Mouse (Mus musculus) kidney, embryonic 16.5 days (tissue): ENCODE data around the gene Ovol1. TPM values are rescaled to one million over a fixed set of nuclear protein-coding genes. Genes with fewer than 3 reads are reported as not detected.

ENCODE experiments used
- ATAC-seq: fragments of 200-750 bp; cut with Nextera tagmentation; 2 replicates; pipeline ENCODE4 v1.8.0; 2017; ENCODE audit warnings: moderate TSS enrichment; ENCODE audit not compliant: low FRiP score, low TSS enrichment
- H3K27ac ChIP-seq: fragments of 300-500 bp; sonication (generic); 2 replicates; pipeline ENCODE4 v1.5.1; 2014; ENCODE audit warnings: low read length
- H3K27me3 ChIP-seq: fragments of 300-500 bp; sonication (generic); 2 replicates; pipeline ENCODE4 v1.6.1; 2014; ENCODE audit warnings: low read length, control low read depth, mixed read lengths; ENCODE audit not compliant: insufficient read depth
- H3K36me3 ChIP-seq: fragments of 300-500 bp; sonication (generic); 2 replicates; pipeline ENCODE4 v1.6.1; 2014; ENCODE audit warnings: low read length, control low read depth, mixed read lengths; ENCODE audit not compliant: insufficient read depth
- H3K4me1 ChIP-seq: fragments of 300-500 bp; sonication (generic); 2 replicates; pipeline ENCODE4 v1.6.1; 2014; ENCODE audit warnings: low read length, control low read depth, mixed read lengths; ENCODE audit not compliant: insufficient read depth
- H3K4me2 ChIP-seq: fragments of 300-500 bp; sonication (generic); replicated peaks from 2 replicates; pipeline ENCODE4 v1.6.1; 2014; ENCODE audit warnings: low read depth, low read length
- H3K4me3 ChIP-seq: fragments of 300-500 bp; sonication (generic); 2 replicates; pipeline ENCODE4 v1.5.1; 2014; ENCODE audit warnings: mild to moderate bottlenecking, low read length
- H3K9ac ChIP-seq: fragments of 300-500 bp; sonication (generic); replicated peaks from 2 replicates; pipeline ENCODE4 v1.6.1; 2014; ENCODE audit warnings: low read length
- H3K9me3 ChIP-seq: fragments of 300-500 bp; sonication (generic); 2 replicates; pipeline ENCODE4 v1.6.1; 2016; ENCODE audit warnings: low read length, control low read depth
- WGBS: fragments of 180-500 bp; shearing (Covaris S2); extraction: QIAGEN DNeasy Blood & Tissue Kit; methylation state at CpG from one replicate; pipeline ENCODE4 v1.1.7; 2014; 5-methylcytosine and 5-hydroxymethylcytosine counted together
- polyA plus RNA-seq: library from polyadenylated mRNA; unstranded; fragments of >200 nt; fragmentation: Nextera tagmentation; extraction: Ambion mirVana; gene quantifications from 2 replicates; pipeline ENCODE4 v1.2.1, GENCODE M21; 2015

Gene Ovol1
- polyA plus RNA-seq, 1 experiment from 2014 or later: 17.2 TPM

GRCm38 (mm10) chr19:5511074-5511632 is 49.3 kb downstream of the Ovol1 start:
- no peak overlapping the region for H3K27ac ChIP-seq
- H3K4me1 ChIP-seq: peaks cover 22% of the 10 kb centered on the region
- ATAC-seq: peak; percentile 49
- WGBS: 48% methylated on average over 15 of the region's 15 CpGs
- H3K9me3 ChIP-seq: no peaks in the 10 kb centered on the region; the same call in none of the 2 replicates
- peak overlapping the region; percentile 48 for H3K4me3 ChIP-seq
- peak overlapping the region; percentile 75 for H3K9ac ChIP-seq
- no peaks in the 10 kb centered on the region for H3K36me3 ChIP-seq
- peak overlapping the region; percentile 71 for H3K4me2 ChIP-seq
- H3K27me3 ChIP-seq: no peaks in the 10 kb centered on the region

DNA sequence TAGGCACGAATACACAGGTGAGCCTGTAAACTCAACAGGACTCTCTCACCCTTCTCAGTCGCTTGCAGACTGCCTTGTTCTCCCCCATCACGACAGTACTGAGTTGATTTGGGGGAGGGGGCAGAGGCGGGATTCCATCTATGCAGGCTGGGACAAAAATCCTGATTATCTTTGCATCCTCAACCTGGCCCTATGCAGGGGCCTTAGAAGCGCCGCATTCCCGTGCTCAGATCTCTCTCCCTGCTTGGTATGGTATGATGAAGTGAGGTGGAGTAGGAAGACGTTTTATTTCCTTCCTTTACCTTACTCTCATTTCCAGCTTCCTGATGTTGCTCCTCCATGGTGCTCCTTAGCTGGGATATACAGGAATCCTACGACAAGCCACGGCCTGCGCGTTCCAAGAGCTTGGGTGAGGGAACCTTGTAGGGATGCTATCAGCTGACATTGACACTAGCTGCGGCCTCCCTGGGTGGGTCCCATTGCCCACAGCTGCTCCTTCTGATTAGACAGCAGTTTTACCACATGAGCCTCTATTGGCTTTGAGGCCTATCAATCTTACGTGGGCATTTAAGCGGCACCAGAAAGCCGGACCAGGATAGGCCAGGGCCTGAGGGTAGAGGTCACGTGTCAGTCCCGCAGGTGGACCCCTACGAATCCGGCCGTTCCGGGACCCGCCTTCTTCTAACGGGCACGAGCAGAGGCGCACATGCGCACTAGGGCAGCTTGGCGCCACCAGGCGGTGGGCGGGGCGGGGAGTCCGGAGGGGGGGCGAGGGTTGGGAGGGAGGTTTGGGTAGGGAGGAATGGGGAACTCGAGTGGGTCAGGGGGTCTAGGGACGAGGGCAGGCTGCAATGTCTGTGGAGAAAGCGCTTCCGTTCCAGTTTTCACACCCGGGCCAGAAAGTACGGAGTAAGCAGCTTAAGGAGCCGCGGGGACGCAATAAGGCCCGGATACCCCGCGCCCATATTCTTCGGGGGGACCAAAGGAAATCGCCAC is 50.1 kb downstream of the Ovol1 start, which contains the start of gene Snx32:
Gene Snx32 (minus strand): TSS at position 508 of the 996 bp plus-strand sequence.
- 3% methylated on average over 46 of the region's 47 CpGs for WGBS
- ATAC-seq: peak; percentile 99
- peaks cover 22% of the 10 kb centered on the region for H3K4me1 ChIP-seq
- peak within 1 kb of the TSS; percentile 75 for H3K9ac ChIP-seq
- H3K4me2 ChIP-seq: peak within 1 kb of the TSS; percentile 71
- H3K27me3 ChIP-seq: no peaks in the 10 kb centered on the region
- no peaks in the 10 kb centered on the region; the same call in none of the 2 replicates for H3K9me3 ChIP-seq
- no peaks in the 10 kb centered on the region for H3K36me3 ChIP-seq
- peak within 1 kb of the TSS; percentile 48 for H3K4me3 ChIP-seq
- 0 out of 2 replicates have a peak within 1 kb of the TSS, but pooled peaks have one; percentile 40 for H3K27ac ChIP-seq

GRCm38 (mm10) chr19:5503687-5504086 is 56.8 kb downstream of the Ovol1 start, which contains the start of gene 1700020D05Rik:
1700020D05Rik (minus strand) TSS chr19:5503787.
- peak within 1 kb of the TSS; percentile 31 for H3K4me2 ChIP-seq
- WGBS: 47% methylated on average over 17 of the region's 17 CpGs

DNA sequence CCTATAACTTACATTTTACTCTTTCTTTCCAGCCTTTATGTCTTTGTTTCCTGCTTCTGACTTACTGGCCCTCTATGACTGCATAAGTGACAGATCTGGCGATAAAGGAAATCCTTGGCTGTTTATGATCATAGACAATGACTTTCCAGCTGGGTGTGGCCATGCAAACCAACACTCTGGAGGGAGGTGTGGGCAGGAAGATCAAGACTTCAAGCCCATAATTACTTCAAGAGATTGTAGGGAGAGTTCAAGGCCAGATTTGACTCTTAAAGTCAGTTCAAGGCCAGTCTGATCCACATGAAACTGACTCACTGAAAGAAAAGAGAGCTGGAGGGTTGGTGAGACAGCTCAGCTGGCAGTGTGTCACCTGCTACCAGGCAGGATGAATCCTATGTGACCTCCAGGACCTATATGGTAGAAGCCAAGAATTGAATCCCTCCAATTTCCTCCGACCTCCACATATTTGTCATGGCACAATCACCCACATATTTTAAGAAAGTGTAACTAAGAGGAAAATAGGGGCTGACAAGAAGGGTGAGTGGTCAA is 60.0 kb downstream of the Ovol1 start:
- H3K9ac ChIP-seq: no peak overlapping the region; the same call in 1 of the 2 replicates
- H3K4me2 ChIP-seq: no peak overlapping the region
- no peaks in the 10 kb centered on the region for H3K27me3 ChIP-seq
- 79% methylated on average over 2 of the region's 2 CpGs for WGBS
- no peak overlapping the region for H3K4me3 ChIP-seq
- H3K4me1 ChIP-seq: no peaks in the 10 kb centered on the region
- H3K36me3 ChIP-seq: peaks cover 20% of the 10 kb centered on the region; the same call in 1 of the 2 replicates
- no peaks in the 10 kb centered on the region for H3K9me3 ChIP-seq
- no peak for ATAC-seq
- no peak overlapping the region for H3K27ac ChIP-seq

More at GRCm38 (mm10) chr19:5503687-5504086, 56.8 kb downstream of the Ovol1 start, which contains the start of gene 1700020D05Rik:
- Histone ChIP-seq H3K9me3 (no peaks in the 10 kb centered on the region; the same call in 1 of the 2 replicates), H3K36me3 (no peaks in the 10 kb centered on the region), H3K9ac (no peak within 1 kb of the TSS), H3K27ac (no peak within 1 kb of the TSS), H3K4me1 (no peaks in the 10 kb centered on the region), H3K4me3 (peak within 1 kb of the TSS; percentile 8; the same call in 1 of the 2 replicates), H3K27me3 (no peaks in the 10 kb centered on the region)
- no peak for ATAC-seq

Other genes with a start within 250 kb of the Ovol1 start
- not detected in 2 replicates for gene Catsper1, start 224.9 kb downstream of the Ovol1 start, polyA plus RNA-seq
- 0.58 TPM in 1 of 2 replicates, not detected in the other for gene Cst6, start 211.1 kb downstream of the Ovol1 start, polyA plus RNA-seq
- 61.7 and 62.2 TPM in 2 replicates for gene Eif1ad, start 193.9 kb downstream of the Ovol1 start, polyA plus RNA-seq
- gene Banf1, start 193.5 kb downstream of the Ovol1 start, polyA plus RNA-seq: 453 and 487 TPM in 2 replicates
- gene Sart1, start 171.9 kb downstream of the Ovol1 start, polyA plus RNA-seq: 75.3 and 92.2 TPM in 2 replicates
- gene Tsga10ip, start 158.1 kb downstream of the Ovol1 start, polyA plus RNA-seq: 0.41 TPM in 1 of 2 replicates, not detected in the other
- gene Drap1, start 135.7 kb downstream of the Ovol1 start, polyA plus RNA-seq: 226 and 236 TPM in 2 replicates
- 24.0 and 50.8 TPM in 2 replicates for gene AI837181, start 135.5 kb downstream of the Ovol1 start, polyA plus RNA-seq
- gene Fosl1, start 113.1 kb downstream of the Ovol1 start, polyA plus RNA-seq: 0.54 TPM in 1 of 2 replicates, not detected in the other
- 7.8 and 8.6 TPM in 2 replicates for gene Ccdc85b, start 102.8 kb downstream of the Ovol1 start, polyA plus RNA-seq
- gene Fibp, start 100.0 kb downstream of the Ovol1 start, polyA plus RNA-seq: 129 and 138 TPM in 2 replicates
- 1.9 and 2.1 TPM in 2 replicates for gene Ctsw, start 92.1 kb downstream of the Ovol1 start, polyA plus RNA-seq
- gene Efemp2, start 86.7 kb downstream of the Ovol1 start, polyA plus RNA-seq: 197 and 208 TPM in 2 replicates
- 44.2 and 50.5 TPM in 2 replicates for gene Mus81, start 72.2 kb downstream of the Ovol1 start, polyA plus RNA-seq
- 2,772 and 2,914 TPM in 2 replicates for gene Cfl1, start 70.2 kb downstream of the Ovol1 start, polyA plus RNA-seq
- gene 1700020D05Rik, start 56.9 kb downstream of the Ovol1 start, polyA plus RNA-seq: not detected in 2 replicates
- 9.9 and 10.6 TPM in 2 replicates for gene Snx32, start 50.1 kb downstream of the Ovol1 start, polyA plus RNA-seq
- gene Ap5b1, start 7.4 kb upstream of the Ovol1 start, polyA plus RNA-seq: 10.9 and 11.5 TPM in 2 replicates
- gene Rnaseh2c, start 41.2 kb upstream of the Ovol1 start, polyA plus RNA-seq: 133 and 146 TPM in 2 replicates
- 56.1 and 57.4 TPM in 2 replicates for gene Kat5, start 49.6 kb upstream of the Ovol1 start, polyA plus RNA-seq
- gene Rela, start 76.8 kb upstream of the Ovol1 start, polyA plus RNA-seq: 56.9 and 58.3 TPM in 2 replicates
- gene Sipa1, start 103.1 kb upstream of the Ovol1 start, polyA plus RNA-seq: 37.1 and 39.6 TPM in 2 replicates
- gene Map3k11, start 128.1 kb upstream of the Ovol1 start, polyA plus RNA-seq: 41.5 and 43.8 TPM in 2 replicates
- gene Pcnx3, start 128.3 kb upstream of the Ovol1 start, polyA plus RNA-seq: 27.0 and 28.1 TPM in 2 replicates
- 0.15 and 0.23 TPM in 2 replicates for gene Kcnk7, start 143.7 kb upstream of the Ovol1 start, polyA plus RNA-seq
- 19.5 and 25.0 TPM in 2 replicates for gene Ehbp1l1, start 165.7 kb upstream of the Ovol1 start, polyA plus RNA-seq
- 93.4 and 97.9 TPM in 2 replicates for gene Fam89b, start 169.0 kb upstream of the Ovol1 start, polyA plus RNA-seq
- gene Ltbp3, start 180.3 kb upstream of the Ovol1 start, polyA plus RNA-seq: 18.1 and 21.5 TPM in 2 replicates
- 82.9 and 85.3 TPM in 2 replicates for gene Scyl1, start 210.8 kb upstream of the Ovol1 start, polyA plus RNA-seq